ENCODE assay signal across 26 mouse cellular contexts in genomic region chr10:12904140-12904528, GRCm38 (mm10). TPM values are rescaled to one million over a fixed set of nuclear protein-coding genes. Genes with fewer than 3 reads are reported as not detected.
DNase-seq lines count a peak whose midpoint lies in the region; ATAC-seq and TF ChIP-seq lines count a peak whose summit lies in the region.
"Had no signal": no experiment of that assay in that cellular context is flagged by ENCODE, and none has a peak within 500 bp of the region (broad histone marks: within the 10 kb centered on the region; RNA-seq: fewer than 3 reads in every experiment).

No protein-coding gene starts in this region.

- H3K4me2 ChIP-seq in forebrain, embryonic 16.5 days (ENCODE audit: low read length), result no peak overlapping the region
- H3K4me2 ChIP-seq in hindbrain, postnatal 0 days (ENCODE audit: low read depth, low read length), result no peak overlapping the region
- H3K4me2 ChIP-seq in liver, embryonic 12.5 days, result no peak overlapping the region
- H3K4me2 ChIP-seq in liver, postnatal 0 days (ENCODE audit: low read depth, low read length), result no peak overlapping the region
- H3K4me2 ChIP-seq in stomach, postnatal 0 days (replicated peaks; ENCODE audit: low read depth), result no peak overlapping the region
- H3K4me2 ChIP-seq: embryonic facial prominence, embryonic 12.5 days; heart, embryonic 12.5 days; intestine, embryonic 15.5 days; liver, embryonic 15.5 days; lung, embryonic 15.5 days; midbrain, embryonic 12.5 days had no signal

- no peak overlapping the region for H3K9ac ChIP-seq in forebrain, embryonic 16.5 days (replicated peaks; ENCODE audit: low read depth, low read length)
- no peak overlapping the region for H3K9ac ChIP-seq in hindbrain, postnatal 0 days (replicated peaks; ENCODE audit: low read length)
- H3K9ac ChIP-seq in liver, embryonic 12.5 days, result no peak overlapping the region
- no peak overlapping the region for H3K9ac ChIP-seq in liver, postnatal 0 days (replicated peaks)
- no peak overlapping the region for H3K9ac ChIP-seq in stomach, postnatal 0 days (ENCODE audit: low read length)
- H3K9ac ChIP-seq: embryonic facial prominence, embryonic 12.5 days; heart, embryonic 12.5 days; intestine, embryonic 15.5 days; liver, embryonic 15.5 days; lung, embryonic 15.5 days; midbrain, embryonic 12.5 days had no signal

- H3K4me3 ChIP-seq in forebrain, embryonic 10.5 days, result no peak overlapping the region
- H3K4me3 ChIP-seq in forebrain, embryonic 16.5 days (replicated peaks; ENCODE audit: low read length), result no peak overlapping the region
- H3K4me3 ChIP-seq in hindbrain, postnatal 0 days (ENCODE audit: low read length), result no peak overlapping the region
- no peak overlapping the region for H3K4me3 ChIP-seq in hindbrain, embryonic 10.5 days
- H3K4me3 ChIP-seq in liver, embryonic 12.5 days, result no peak overlapping the region
- no peak overlapping the region for H3K4me3 ChIP-seq in liver, postnatal 0 days (ENCODE audit: low read depth, low read length)
- no peak overlapping the region for H3K4me3 ChIP-seq in stomach, postnatal 0 days (ENCODE audit: low read depth, low read length)
- H3K4me3 ChIP-seq: embryonic facial prominence, embryonic 12.5 days; heart, embryonic 12.5 days; intestine, embryonic 15.5 days; liver, embryonic 15.5 days; lung, embryonic 15.5 days; midbrain, embryonic 12.5 days had no signal

- no peak for ATAC-seq in forebrain, embryonic 16.5 days
- ATAC-seq in hindbrain, postnatal 0 days, result 0 out of 2 replicates have a peak, but pooled peaks have one; percentile 24
- peak; percentile 30; the same call in 1 of the 2 replicates for ATAC-seq in liver, embryonic 12.5 days
- no peak for ATAC-seq in liver, postnatal 0 days
- peak; percentile 60 for ATAC-seq in stomach, postnatal 0 days (ENCODE audit: low FRiP score, low TSS enrichment)
- ATAC-seq: hindbrain, embryonic 16.5 days; intestine, embryonic 15.5 days; Patski had no signal

- no peaks in the 10 kb centered on the region for H3K9me3 ChIP-seq in forebrain, embryonic 10.5 days
- no peaks in the 10 kb centered on the region for H3K9me3 ChIP-seq in forebrain, embryonic 16.5 days (ENCODE audit: control insufficient read depth, low read length)
- no peaks in the 10 kb centered on the region for H3K9me3 ChIP-seq in hindbrain, postnatal 0 days (ENCODE audit: low read length)
- H3K9me3 ChIP-seq in hindbrain, embryonic 10.5 days, result no peaks in the 10 kb centered on the region
- no peaks in the 10 kb centered on the region for H3K9me3 ChIP-seq in liver, embryonic 12.5 days (replicated peaks)
- no peaks in the 10 kb centered on the region for H3K9me3 ChIP-seq in liver, postnatal 0 days (ENCODE audit: low read length)
- no peaks in the 10 kb centered on the region for H3K9me3 ChIP-seq in stomach, postnatal 0 days (ENCODE audit: control insufficient read depth, low read length)
- H3K9me3 ChIP-seq: embryonic facial prominence, embryonic 12.5 days; heart, embryonic 12.5 days; intestine, embryonic 15.5 days; liver, embryonic 15.5 days; lung, embryonic 15.5 days; midbrain, embryonic 12.5 days had no signal

- WGBS in forebrain, embryonic 10.5 days, result 72% methylated on average over 5 of the region's 5 CpGs
- 82% methylated on average over 5 of the region's 5 CpGs for WGBS in forebrain, embryonic 16.5 days
- WGBS in hindbrain, postnatal 0 days, result 79% methylated on average over 5 of the region's 5 CpGs
- WGBS in hindbrain, embryonic 10.5 days, result 77% methylated on average over 5 of the region's 5 CpGs
- WGBS in liver, embryonic 12.5 days (ENCODE audit: insufficient replicate concordance), result 56% methylated on average over 5 of the region's 5 CpGs
- WGBS in liver, postnatal 0 days (ENCODE audit: insufficient replicate concordance), result 65% methylated on average over 5 of the region's 5 CpGs
- 63% methylated on average over 5 of the region's 5 CpGs for WGBS in stomach, postnatal 0 days

- H3K4me1 ChIP-seq in forebrain, embryonic 10.5 days, result no peaks in the 10 kb centered on the region
- H3K4me1 ChIP-seq in forebrain, embryonic 16.5 days (replicated peaks; ENCODE audit: control insufficient read depth, insufficient read depth, low read length), result no peaks in the 10 kb centered on the region
- no peaks in the 10 kb centered on the region for H3K4me1 ChIP-seq in hindbrain, postnatal 0 days (ENCODE audit: insufficient read depth, low read length)
- H3K4me1 ChIP-seq in hindbrain, embryonic 10.5 days (replicated peaks), result peaks cover 5% of the 10 kb centered on the region
- H3K4me1 ChIP-seq in liver, embryonic 12.5 days, result peaks cover 4% of the 10 kb centered on the region; the same call in 1 of the 2 replicates
- H3K4me1 ChIP-seq in liver, postnatal 0 days (ENCODE audit: insufficient read depth), result no peaks in the 10 kb centered on the region
- no peaks in the 10 kb centered on the region for H3K4me1 ChIP-seq in stomach, postnatal 0 days (replicated peaks; ENCODE audit: control insufficient read depth, insufficient read depth)
- H3K4me1 ChIP-seq: embryonic facial prominence, embryonic 12.5 days; heart, embryonic 12.5 days; intestine, embryonic 15.5 days; liver, embryonic 15.5 days; lung, embryonic 15.5 days; midbrain, embryonic 12.5 days had no signal

- TF ChIP-seq CTCF in hindbrain, postnatal 0 days (IDR thresholded peaks at IDR 0.05; ENCODE audit: low read depth), result no peak
- TF ChIP-seq CTCF in liver, postnatal 0 days (IDR thresholded peaks at IDR 0.05; ENCODE audit: low read depth), result no peak
- TF ChIP-seq CTCF in stomach, postnatal 0 days (IDR thresholded peaks at IDR 0.05; ENCODE audit: low read depth), result no peak

- peak overlapping the region; percentile 41; the same call in 1 of the 2 replicates for H3K27ac ChIP-seq in forebrain, embryonic 10.5 days
- no peak overlapping the region for H3K27ac ChIP-seq in forebrain, embryonic 16.5 days (ENCODE audit: low read length)
- H3K27ac ChIP-seq in hindbrain, postnatal 0 days, result no peak overlapping the region
- no peak overlapping the region for H3K27ac ChIP-seq in hindbrain, embryonic 10.5 days
- H3K27ac ChIP-seq in liver, embryonic 12.5 days, result no peak overlapping the region
- no peak overlapping the region for H3K27ac ChIP-seq in liver, postnatal 0 days (ENCODE audit: low read depth)
- H3K27ac ChIP-seq in stomach, postnatal 0 days (replicated peaks), result no peak overlapping the region
- H3K27ac ChIP-seq: embryonic facial prominence, embryonic 12.5 days; intestine, embryonic 15.5 days; liver, embryonic 15.5 days; lung, embryonic 15.5 days; midbrain, embryonic 12.5 days had no signal

- H3K36me3 ChIP-seq in forebrain, embryonic 10.5 days (replicated peaks), result no peaks in the 10 kb centered on the region
- H3K36me3 ChIP-seq in forebrain, embryonic 16.5 days (ENCODE audit: control insufficient read depth, insufficient read depth), result no peaks in the 10 kb centered on the region
- H3K36me3 ChIP-seq in hindbrain, postnatal 0 days (ENCODE audit: insufficient read depth, low read length), result no peaks in the 10 kb centered on the region
- H3K36me3 ChIP-seq in hindbrain, embryonic 10.5 days, result no peaks in the 10 kb centered on the region
- no peaks in the 10 kb centered on the region for H3K36me3 ChIP-seq in liver, embryonic 12.5 days
- no peaks in the 10 kb centered on the region for H3K36me3 ChIP-seq in liver, postnatal 0 days (replicated peaks; ENCODE audit: insufficient read depth, low read length)
- H3K36me3 ChIP-seq in stomach, postnatal 0 days (ENCODE audit: control insufficient read depth, insufficient read depth, low read length), result no peaks in the 10 kb centered on the region
- H3K36me3 ChIP-seq: embryonic facial prominence, embryonic 12.5 days; heart, embryonic 12.5 days; intestine, embryonic 15.5 days; liver, embryonic 15.5 days; lung, embryonic 15.5 days; midbrain, embryonic 12.5 days had no signal

- DNase-seq in forebrain, embryonic 10.5 days (ENCODE audit: extremely low spot score, low spot score), result no peak
- DNase-seq in hindbrain, postnatal 0 days (ENCODE audit: low spot score), result no peak
- DNase-seq in hindbrain, embryonic 10.5 days (ENCODE audit: low spot score), result no peak
- DNase-seq in liver, postnatal 0 days, result no peak
- DNase-seq in stomach, postnatal 0 days (ENCODE audit: low spot score), result no peak
- DNase-seq: adrenal gland, postnatal 10 days; cerebellum, adult 8-10 months; cerebellum, postnatal 25 days; gastrocnemius, postnatal 10 days; heart, postnatal 10 days; kidney, adult 8-10 months; layer of hippocampus, adult 9-11 months; liver; right cerebral cortex, postnatal 25 days; thymus, adult 2 months; thymus, postnatal 36 days had no signal

- TF ChIP-seq EP300 in liver, postnatal 0 days (IDR thresholded peaks at IDR 0.05; ENCODE audit: low read depth), result no peak
- no peak for TF ChIP-seq EP300 in stomach, postnatal 0 days (optimal IDR thresholded peaks at IDR 0.05)

- H3K27me3 ChIP-seq in forebrain, embryonic 10.5 days (ENCODE audit: poor library complexity, severe bottlenecking), result no peaks in the 10 kb centered on the region
- H3K27me3 ChIP-seq in forebrain, embryonic 16.5 days (replicated peaks; ENCODE audit: control insufficient read depth, insufficient read depth, low read length), result no peaks in the 10 kb centered on the region
- H3K27me3 ChIP-seq in hindbrain, postnatal 0 days (ENCODE audit: insufficient read depth, low read length), result no peaks in the 10 kb centered on the region
- H3K27me3 ChIP-seq in hindbrain, embryonic 10.5 days (ENCODE audit: insufficient read depth, poor library complexity, severe bottlenecking), result no peaks in the 10 kb centered on the region
- no peaks in the 10 kb centered on the region for H3K27me3 ChIP-seq in liver, embryonic 12.5 days (replicated peaks)
- H3K27me3 ChIP-seq in liver, postnatal 0 days (ENCODE audit: insufficient read depth, low read length), result no peaks in the 10 kb centered on the region
- H3K27me3 ChIP-seq in stomach, postnatal 0 days (ENCODE audit: control insufficient read depth, insufficient read depth, low read length), result no peaks in the 10 kb centered on the region
- H3K27me3 ChIP-seq: embryonic facial prominence, embryonic 12.5 days; heart, embryonic 12.5 days; intestine, embryonic 15.5 days; liver, embryonic 15.5 days; lung, embryonic 15.5 days; midbrain, embryonic 12.5 days; Patski had no signal

RNA-seq across cellular contexts. Expression of gene Utrn, which starts 35.0 kb away (rescaled TPM):
- 40.8 and 44.3 TPM in 2 replicates for polyA plus RNA-seq in forebrain, embryonic 10.5 days (2016; fragmentation: Nextera tagmentation; extraction: Ambion mirVana)
- polyA plus RNA-seq in forebrain, embryonic 16.5 days (2015; fragmentation: Nextera tagmentation; extraction: Ambion mirVana), result 18.8 and 20.3 TPM in 2 replicates
- total RNA-seq in hindbrain, postnatal 0 days (2014; rRNA removed), result 24.6 and 25.8 TPM in 2 replicates
- 25.0 and 27.3 TPM in 2 replicates for polyA plus RNA-seq in hindbrain, postnatal 0 days (2015; fragmentation: Nextera tagmentation; extraction: Ambion mirVana)
- 38.7 and 52.9 TPM in 2 replicates for polyA plus RNA-seq in hindbrain, embryonic 10.5 days (2016; fragmentation: Nextera tagmentation; extraction: Ambion mirVana)
- polyA plus RNA-seq in liver, embryonic 12.5 days (2016; fragmentation: Nextera tagmentation; extraction: Ambion mirVana), result 14.9 and 15.3 TPM in 2 replicates
- 8.0 and 9.7 TPM in 2 replicates for polyA plus RNA-seq in liver, postnatal 0 days (2015; fragmentation: Nextera tagmentation; extraction: Ambion mirVana)
- polyA plus RNA-seq in stomach, postnatal 0 days (2015; fragmentation: Nextera tagmentation; extraction: Ambion mirVana), result 33.8 and 40.4 TPM in 2 replicates

RNA-seq across cellular contexts. Expression of gene Stx11, which starts 60.0 kb away (rescaled TPM):
- polyA plus RNA-seq in forebrain, embryonic 10.5 days (2016; fragmentation: Nextera tagmentation; extraction: Ambion mirVana), result 1.4 and 1.8 TPM in 2 replicates
- 1.3 TPM in 2 replicates for polyA plus RNA-seq in forebrain, embryonic 16.5 days (2015; fragmentation: Nextera tagmentation; extraction: Ambion mirVana)
- total RNA-seq in hindbrain, postnatal 0 days (2014; rRNA removed), result 1.3 and 2.4 TPM in 2 replicates
- polyA plus RNA-seq in hindbrain, postnatal 0 days (2015; fragmentation: Nextera tagmentation; extraction: Ambion mirVana), result 0.91 and 1.4 TPM in 2 replicates
- polyA plus RNA-seq in hindbrain, embryonic 10.5 days (2016; fragmentation: Nextera tagmentation; extraction: Ambion mirVana), result 1.6 and 2.3 TPM in 2 replicates
- 15.1 and 16.6 TPM in 2 replicates for polyA plus RNA-seq in liver, embryonic 12.5 days (2016; fragmentation: Nextera tagmentation; extraction: Ambion mirVana)
- polyA plus RNA-seq in liver, postnatal 0 days (2015; fragmentation: Nextera tagmentation; extraction: Ambion mirVana), result 10.3 and 11.9 TPM in 2 replicates
- polyA plus RNA-seq in stomach, postnatal 0 days (2015; fragmentation: Nextera tagmentation; extraction: Ambion mirVana), result 3.7 and 5.0 TPM in 2 replicates

Comparison
In these comparisons a context has a peak if more than half of its experiments do, and no peak if none do; other contexts are left out.
1. ATAC-seq: peak in hindbrain, postnatal 0 days (single experiment), liver, embryonic 12.5 days (single experiment) and stomach, postnatal 0 days (single experiment); none in forebrain, embryonic 16.5 days (single experiment) and liver, postnatal 0 days (single experiment).